ENCODE assay signal across 8 mouse cellular contexts in the genomic region with DNA sequence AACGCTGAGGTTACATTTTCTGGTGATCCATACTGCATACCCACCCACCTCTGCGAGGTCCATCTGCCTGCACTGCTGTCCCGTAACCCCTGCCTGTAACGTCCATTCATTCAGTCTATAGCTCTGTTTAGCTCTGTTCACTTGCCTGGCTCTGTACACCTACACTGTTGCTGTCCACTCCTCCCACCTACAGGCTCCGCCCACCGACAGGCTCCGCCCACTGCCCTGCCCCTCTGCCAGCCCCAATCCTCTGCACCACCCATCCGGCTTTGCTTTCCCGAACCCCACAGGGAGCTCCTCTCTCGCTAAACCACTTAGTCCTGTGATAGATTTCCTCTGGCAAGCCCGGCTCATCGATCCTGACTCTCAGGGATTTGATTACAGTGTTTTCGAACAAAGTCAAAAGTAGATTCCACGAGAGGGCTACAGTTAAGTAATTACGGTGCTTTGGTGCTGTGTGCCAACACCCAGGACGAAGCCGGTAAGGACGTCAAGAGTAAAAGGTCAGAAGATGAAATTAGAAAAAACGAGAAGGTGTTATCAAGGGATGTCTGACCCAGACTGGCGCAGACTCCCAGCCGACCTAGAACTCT.
DNase-seq lines count a peak whose midpoint lies in the region; ATAC-seq lines count a peak whose summit lies in the region.

No protein-coding gene starts in this region.

- H3K9ac ChIP-seq in intestine, embryonic 15.5 days = no peak overlapping the region

- no peaks in the 10 kb centered on the region for H3K9me3 ChIP-seq in intestine, embryonic 15.5 days

- H3K4me3 ChIP-seq in intestine, embryonic 15.5 days (replicated peaks) = no peak overlapping the region

- peak; percentile 92 for ATAC-seq in intestine, embryonic 15.5 days

- peak overlapping the region; percentile 32 for H3K4me2 ChIP-seq in intestine, embryonic 15.5 days (replicated peaks)

- no peak overlapping the region for H3K27ac ChIP-seq in intestine, embryonic 15.5 days

- WGBS in intestine, embryonic 15.5 days = 33% methylated on average over 21 of the region's 21 CpGs

- H3K36me3 ChIP-seq in intestine, embryonic 15.5 days = no peaks in the 10 kb centered on the region

- no peaks in the 10 kb centered on the region for H3K27me3 ChIP-seq in intestine, embryonic 15.5 days (replicated peaks)

- DNase-seq in kidney, adult 8-10 months = peak; percentile 4 to 15
- DNase-seq in kidney, adult 18-20 months = no peak
- DNase-seq in embryo, embryonic 11 days = peak; percentile 33
- DNase-seq in mesoderm, embryonic 11.5 days (ENCODE audit: low read depth, low spot score) = peak; percentile 20
- DNase-seq in left cerebral cortex, adult 9 months (ENCODE audit: low spot score in 2 of 2) = no peak
- no peak for DNase-seq in cerebellum, adult 8-10 months
- no peak for DNase-seq in MN1 (ENCODE audit: low spot score)

- peaks cover 5% of the 10 kb centered on the region; the same call in 1 of the 2 replicates for H3K4me1 ChIP-seq in intestine, embryonic 15.5 days (replicated peaks)

Comparison
In these comparisons a context has a peak if more than half of its experiments do, and no peak if none do; other contexts are left out.
1. DNase-seq: peak in kidney, adult 8-10 months (2 of 2), embryo, embryonic 11 days (single experiment) and mesoderm, embryonic 11.5 days (single experiment); none in kidney, adult 18-20 months (single experiment), left cerebral cortex, adult 9 months (0 of 2), cerebellum, adult 8-10 months (single experiment) and MN1 (single experiment).